Mouse (Mus musculus) bone marrow macrophage, adult 2 months (primary cell): ENCODE measurements around the gene Dnah8. TPM values are rescaled to one million over a fixed set of nuclear protein-coding genes. Genes with fewer than 3 reads are reported as not detected.

Source experiments
- H3K27ac ChIP-seq: 2 replicates; pipeline ENCODE4 v1.5.1; 2012; ENCODE audit warnings: low read depth, low read length; ENCODE audit not compliant: insufficient read depth
- H3K4me1 ChIP-seq: 2 replicates; pipeline ENCODE4 v1.6.1; 2012; ENCODE audit warnings: low read length; ENCODE audit not compliant: control insufficient read depth, insufficient read depth
- H3K4me3 ChIP-seq: 2 replicates; pipeline ENCODE4 v1.5.1; 2012; ENCODE audit warnings: mild to moderate bottlenecking, low read length, moderate library complexity; ENCODE audit not compliant: insufficient read depth
- CTCF ChIP-seq: IDR thresholded peaks from 2 replicates; pipeline ENCODE4 v1.5.1; 2012; ENCODE audit warnings: low read depth, mild to moderate bottlenecking, low read length, moderate library complexity
- POLR2A ChIP-seq: IDR thresholded peaks from 2 replicates; pipeline ENCODE4 v1.6.1; 2012; ENCODE audit warnings: mild to moderate bottlenecking, low read depth, low read length, borderline replicate concordance
- polyA plus RNA-seq: library from polyadenylated mRNA; stranded (reverse); fragments of >200 nt; gene quantifications from 2 replicates; pipeline ENCODE4 v1.2.4, GENCODE M21; 2012; ENCODE audit not compliant: missing spikeins, insufficient read depth, insufficient read length

Gene Dnah8
- polyA plus RNA-seq, 1 experiment = 0.64 TPM

- no peak for TF ChIP-seq POLR2A
- TF ChIP-seq CTCF = no peak
- Histone ChIP-seq H3K4me1 (no peaks in the 10 kb centered on the region), H3K27ac (no peak overlapping the region), H3K4me3 (no peak overlapping the region)
These were observed 236.5 kb downstream of the Dnah8 start for GRCm38 (mm10) chr17:30860606-30861005.

GRCm38 (mm10) chr17:30866281-30866680 lies 242.1 kb downstream of the Dnah8 start:
- no peak for TF ChIP-seq CTCF
- H3K4me3 ChIP-seq = no peak overlapping the region
- H3K27ac ChIP-seq = no peak overlapping the region
- no peaks in the 10 kb centered on the region for H3K4me1 ChIP-seq

GRCm38 (mm10) chr17:30866966-30867365 lies 242.8 kb downstream of the Dnah8 start:
- Histone ChIP-seq H3K4me3 (no peak overlapping the region), H3K27ac (no peak overlapping the region), H3K4me1 (no peaks in the 10 kb centered on the region)
- TF ChIP-seq POLR2A (no peak), CTCF (no peak)

DNA sequence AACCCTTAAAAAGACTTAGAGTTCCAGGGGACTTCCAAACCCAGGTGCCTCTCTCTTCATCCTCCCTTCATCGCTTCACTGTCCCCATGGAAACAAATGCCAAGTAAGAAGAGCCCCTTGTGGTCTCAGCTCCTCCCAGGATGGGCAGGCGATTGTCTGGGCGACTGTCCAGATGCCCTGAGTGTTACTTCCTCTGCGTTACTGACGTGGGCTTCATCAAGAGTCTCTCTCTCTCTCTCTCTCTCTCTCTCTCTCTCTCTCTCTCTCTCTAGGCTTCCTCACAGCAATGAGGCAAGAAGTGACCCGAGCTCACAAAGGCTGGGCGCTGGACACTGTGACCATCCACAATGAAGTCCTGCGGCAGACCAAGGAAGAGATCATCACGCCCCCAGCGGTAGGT lies 246.9 kb downstream of the Dnah8 start:
- no peak overlapping the region for H3K4me3 ChIP-seq
- TF ChIP-seq CTCF (no peak), POLR2A (no peak)
- H3K27ac ChIP-seq = no peak overlapping the region
- no peaks in the 10 kb centered on the region for H3K4me1 ChIP-seq

DNA sequence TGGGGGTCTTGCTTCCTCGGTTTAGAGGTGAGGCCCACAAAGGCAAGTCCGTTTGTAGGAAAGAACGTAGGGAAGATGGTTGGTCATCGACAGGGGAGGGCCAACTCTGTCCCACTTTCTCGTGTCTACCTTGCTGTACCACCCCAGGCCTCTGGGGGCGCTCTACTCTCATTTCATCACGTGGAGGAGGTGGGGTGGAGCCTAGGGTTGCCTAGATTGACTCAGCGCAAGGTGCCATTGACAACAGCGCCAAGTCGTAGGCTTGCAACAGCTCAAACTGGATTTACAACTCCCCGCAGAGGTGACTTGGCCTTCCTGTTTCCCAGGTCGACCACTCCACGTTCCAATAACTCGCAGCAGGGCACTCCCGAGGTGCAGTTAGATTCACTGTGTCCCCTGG lies 250.1 kb downstream of the Dnah8 start:
- TF ChIP-seq CTCF (peak; percentile 36; the same call in 1 of the 2 replicates), POLR2A (no peak)
- Histone ChIP-seq H3K27ac (no peak overlapping the region), H3K4me1 (no peaks in the 10 kb centered on the region), H3K4me3 (no peak overlapping the region)

DNA sequence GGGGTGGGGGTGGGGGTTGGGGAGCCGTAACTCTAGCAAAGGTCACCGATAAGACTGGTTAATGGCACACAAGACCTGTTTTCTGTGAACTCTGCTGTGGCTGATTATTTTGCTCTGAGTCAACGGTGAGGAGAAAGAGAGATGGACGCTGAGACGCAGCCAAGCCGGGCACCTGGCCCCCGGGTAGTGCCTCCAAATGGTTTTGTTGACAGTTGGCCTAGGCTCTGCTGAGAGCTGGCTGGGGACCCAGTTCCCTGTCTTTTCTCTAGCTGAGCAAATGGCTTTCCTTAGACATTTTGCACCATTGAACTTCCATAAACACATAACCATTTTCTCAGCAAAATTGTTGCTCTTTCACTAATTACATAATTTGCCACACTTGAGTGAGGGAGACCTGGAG lies 253.3 kb downstream of the Dnah8 start:
- Histone ChIP-seq H3K4me1 (no peaks in the 10 kb centered on the region), H3K27ac (no peak overlapping the region), H3K4me3 (no peak overlapping the region)
- TF ChIP-seq POLR2A = no peak
- TF ChIP-seq CTCF = no peak

GRCm38 (mm10) chr17:30878626-30879025 lies 254.5 kb downstream of the Dnah8 start:
- Histone ChIP-seq H3K4me1 (no peaks in the 10 kb centered on the region), H3K27ac (no peak overlapping the region), H3K4me3 (no peak overlapping the region)
- TF ChIP-seq POLR2A (no peak), CTCF (no peak)

DNA sequence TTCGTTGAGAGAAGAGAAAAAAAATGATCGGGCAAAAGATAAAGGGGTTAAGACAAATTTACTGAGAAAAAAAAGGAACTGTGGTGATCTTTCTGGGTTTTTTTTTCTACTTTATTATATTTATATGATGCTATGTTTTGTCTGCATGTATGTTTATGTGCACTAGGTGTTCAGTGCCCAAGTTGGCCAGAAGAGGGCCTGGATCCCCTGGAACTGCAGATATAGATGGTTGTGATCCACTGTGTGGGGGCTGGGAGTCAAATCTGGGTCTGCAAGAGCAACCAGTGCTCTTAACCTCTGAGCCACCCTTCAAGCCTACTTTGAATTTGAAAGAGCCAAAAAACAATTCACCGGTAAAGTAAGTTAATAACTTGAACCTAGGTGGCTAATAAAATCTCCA lies 256.2 kb downstream of the Dnah8 start:
- TF ChIP-seq CTCF (no peak), POLR2A (no peak)
- Histone ChIP-seq H3K27ac (no peak overlapping the region), H3K4me3 (no peak overlapping the region), H3K4me1 (no peaks in the 10 kb centered on the region)

DNA sequence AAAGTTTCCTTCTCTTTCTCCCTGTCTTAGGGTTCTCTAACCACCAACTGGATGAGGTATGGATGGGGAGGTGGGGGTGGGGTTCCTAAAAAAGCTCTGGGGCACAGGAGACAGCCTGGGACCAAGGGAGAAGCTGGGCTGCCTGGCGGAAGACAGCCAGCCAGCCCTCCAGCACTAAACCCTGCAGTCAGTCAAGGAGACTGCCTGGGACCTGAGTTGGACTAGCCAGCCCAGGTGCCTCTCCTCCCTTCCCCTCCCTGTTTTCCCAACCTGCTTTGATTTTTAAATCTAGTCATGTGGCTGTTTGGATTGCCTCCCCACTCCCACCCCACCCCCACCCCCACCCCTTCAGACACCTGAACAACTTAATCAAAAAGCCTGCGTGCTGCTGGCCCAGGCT lies 256.8 kb downstream of the Dnah8 start:
- Histone ChIP-seq H3K4me1 (no peaks in the 10 kb centered on the region), H3K27ac (no peak overlapping the region), H3K4me3 (no peak overlapping the region)
- no peak for TF ChIP-seq POLR2A
- no peak for TF ChIP-seq CTCF

GRCm38 (mm10) chr17:30882206-30882605 lies 258.1 kb downstream of the Dnah8 start:
- Histone ChIP-seq H3K4me1 (no peaks in the 10 kb centered on the region), H3K27ac (no peak overlapping the region)
- TF ChIP-seq POLR2A = no peak
- TF ChIP-seq CTCF = no peak

DNA sequence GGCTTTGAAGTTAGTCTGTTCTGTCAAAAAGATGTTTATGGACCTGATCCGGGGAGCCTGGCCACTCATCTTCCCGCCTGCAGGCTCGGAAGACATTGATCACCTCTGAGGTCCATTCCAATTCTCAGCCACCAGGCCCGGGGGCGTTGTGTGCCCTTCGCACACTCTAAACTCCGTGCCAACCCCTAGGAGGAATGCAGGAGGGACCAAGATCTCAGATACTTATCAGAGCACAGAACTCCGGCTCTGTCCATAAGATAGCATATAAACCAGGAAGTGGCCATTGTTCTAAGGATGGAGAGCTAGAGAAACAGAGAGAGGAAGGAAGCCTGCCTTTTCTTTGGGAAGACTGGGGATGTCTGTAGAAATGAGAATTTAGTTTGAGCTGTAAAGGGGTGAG lies 259.4 kb downstream of the Dnah8 start:
- H3K27ac ChIP-seq = no peak overlapping the region
- TF ChIP-seq POLR2A (no peak), CTCF (no peak)
- no peaks in the 10 kb centered on the region for H3K4me1 ChIP-seq
- H3K4me3 ChIP-seq = no peak overlapping the region

More at GRCm38 (mm10) chr17:30882206-30882605, 258.1 kb downstream of the Dnah8 start:
- no peak overlapping the region for H3K4me3 ChIP-seq
